Mouse (Mus musculus): Measurements from ENCODE around the gene Supt4a. TPM values are rescaled to one million over a fixed set of nuclear protein-coding genes. Genes with fewer than 3 reads are reported as not detected.

Gene Supt4a
- polyA plus RNA-seq, 1 experiment, result 158 TPM

- 85% methylated on average over 8 of the region's 8 CpGs for WGBS
- no peak overlapping the region; the same call in 1 of the 2 replicates for H3K27ac ChIP-seq (ENCODE audit: insufficient read depth, low read length)
- no peaks in the 10 kb centered on the region for H3K27me3 ChIP-seq (ENCODE audit: control insufficient read depth, insufficient read depth, low read length)
- DNase-seq, result no peak
- H3K4me1 ChIP-seq (ENCODE audit: control insufficient read depth, insufficient read depth, low read length), result peaks cover 20% of the 10 kb centered on the region
- TF ChIP-seq POLR2A (IDR thresholded peaks at IDR 0.05; ENCODE audit: borderline replicate concordance, insufficient read depth, low read length) (no peak), CTCF (IDR thresholded peaks at IDR 0.05; ENCODE audit: borderline replicate concordance, insufficient read depth, low read depth, low read length) (no peak)
- no peak overlapping the region for H3K4me3 ChIP-seq (replicated peaks; ENCODE audit: insufficient read depth, low read depth, low read length)
These were observed 42.8 kb downstream of the Supt4a start for GRCm38 (mm10) chr11:87780130-87780529.

GRCm38 (mm10) chr11:87790088-87790487 is 52.7 kb downstream of the Supt4a start:
- TF ChIP-seq CTCF (IDR thresholded peaks at IDR 0.05; ENCODE audit: borderline replicate concordance, insufficient read depth, low read depth, low read length) (no peak), POLR2A (IDR thresholded peaks at IDR 0.05; ENCODE audit: borderline replicate concordance, insufficient read depth, low read length) (no peak)
- no peaks in the 10 kb centered on the region for H3K4me1 ChIP-seq (ENCODE audit: control insufficient read depth, insufficient read depth, low read length)
- no peak overlapping the region for H3K27ac ChIP-seq (ENCODE audit: insufficient read depth, low read length)
- DNase-seq, result no peak
- H3K4me3 ChIP-seq (replicated peaks; ENCODE audit: insufficient read depth, low read depth, low read length), result no peak overlapping the region
- 92% methylated on average over 6 of the region's 6 CpGs for WGBS
- H3K27me3 ChIP-seq (ENCODE audit: control insufficient read depth, insufficient read depth, low read length), result no peaks in the 10 kb centered on the region

Other genes starting within 250 kb of the Supt4a start
- not detected in 2 replicates for gene Gm11492, start 170.9 kb upstream of the Supt4a start, polyA plus RNA-seq (2012; rRNA removed)
- gene Sept4, start 168.6 kb upstream of the Supt4a start, polyA plus RNA-seq (2012; rRNA removed), result 962 and 1,033 TPM in 2 replicates
- gene Mtmr4, start 145.4 kb upstream of the Supt4a start, polyA plus RNA-seq (2012; rRNA removed), result 66.9 and 67.8 TPM in 2 replicates
- gene Hsf5, start 120.4 kb upstream of the Supt4a start, polyA plus RNA-seq (2012; rRNA removed), result 0.36 and 0.43 TPM in 2 replicates
- 2.2 and 2.6 TPM in 2 replicates for gene Rnf43, start 74.8 kb upstream of the Supt4a start, polyA plus RNA-seq (2012; rRNA removed)
- gene Tspoap1, start 23.0 kb downstream of the Supt4a start, polyA plus RNA-seq (2012; rRNA removed), result 198 TPM in 2 replicates
- 0.08 and 0.11 TPM in 2 replicates for gene Mpo, start 56.0 kb downstream of the Supt4a start, polyA plus RNA-seq (2012; rRNA removed)
- gene Lpo, start 90.7 kb downstream of the Supt4a start, polyA plus RNA-seq (2012; rRNA removed), result 4.5 and 6.5 TPM in 2 replicates
- gene Mks1, start 115.7 kb downstream of the Supt4a start, polyA plus RNA-seq (2012; rRNA removed), result 11.7 and 11.8 TPM in 2 replicates
- 1.4 and 3.0 TPM in 2 replicates for gene Epx, start 138.0 kb downstream of the Supt4a start, polyA plus RNA-seq (2012; rRNA removed)
- not detected in 2 replicates for gene Olfr462, start 154.7 kb downstream of the Supt4a start, polyA plus RNA-seq (2012; rRNA removed)
- gene Olfr463, start 159.8 kb downstream of the Supt4a start, polyA plus RNA-seq (2012; rRNA removed), result not detected in 2 replicates
- gene Olfr464, start 183.4 kb downstream of the Supt4a start, polyA plus RNA-seq (2012; rRNA removed), result not detected in 2 replicates
- 453 and 497 TPM in 2 replicates for gene Dynll2, start 250.0 kb downstream of the Supt4a start, polyA plus RNA-seq (2012; rRNA removed)

Measured in cerebellum, adult 2 months (tissue).